Mouse (Mus musculus) left cerebral cortex, postnatal 4 days (tissue): Measurements from ENCODE around the gene Tlr7. TPM values are rescaled to one million over a fixed set of nuclear protein-coding genes. Genes with fewer than 3 reads are reported as not detected.
"Not testable (repeated sequence)": the region's sequence is repeated elsewhere in the genome, so short reads cannot be mapped to it uniquely, and the experiment has no call there.

Source experiments
- DNase-seq: peaks from one replicate; pipeline ENCODE4 v3.0.0-alpha.2; 2022
- intact Hi-C: fragments of 180-260 bp; cut with DNase I; formaldehyde crosslinking; loops from one replicate; pipeline ENCODE4 v1.15.1; 2025
- total RNA-seq, 2 experiments: library from RNA; stranded (reverse); gene quantifications; 2 replicates each; pipeline ENCODE4 v1.2.3; 2021

Tlr7 gene
- total RNA-seq, 2 experiments from 2014 or later = 1.0 to 1.6 TPM

DNA sequence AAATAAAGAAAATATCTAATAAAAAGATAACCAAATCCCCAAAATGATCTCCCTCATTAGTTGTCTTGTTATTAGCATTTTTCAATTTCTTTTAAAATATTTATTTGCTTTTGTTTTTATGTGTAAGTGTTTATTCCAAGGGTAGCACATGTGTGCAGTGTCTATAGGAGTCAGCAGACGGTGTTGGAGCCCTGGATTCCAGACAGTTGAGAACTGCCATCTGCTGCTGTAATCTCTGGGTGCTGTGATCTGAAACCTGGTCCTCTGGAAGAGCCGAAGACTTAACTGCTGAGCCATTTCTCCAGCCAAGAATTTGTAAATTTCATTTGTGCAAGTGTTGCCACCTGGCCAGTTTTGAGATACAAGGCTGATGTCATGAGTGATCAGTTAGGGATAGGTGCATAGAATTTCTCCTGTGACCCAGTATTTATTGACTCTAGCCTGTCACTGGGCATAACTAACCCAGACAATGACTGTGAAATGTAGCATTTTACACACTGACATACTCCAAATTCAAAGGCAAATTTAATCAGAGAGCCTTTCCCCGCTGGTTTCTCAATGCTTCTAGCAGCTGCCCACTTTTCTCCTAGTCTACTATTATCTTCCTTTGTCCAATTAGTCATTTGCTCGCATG lies 15.1 kb downstream of the Tlr7 start:
- no peak for DNase-seq
- intact Hi-C loops = no loop called here

- intact Hi-C loops, DNase-seq: not testable (repeated sequence)
Measured at GRCm38 (mm10) chrX:167302061-167302460, 28.3 kb downstream of the Tlr7 start.

DNA sequence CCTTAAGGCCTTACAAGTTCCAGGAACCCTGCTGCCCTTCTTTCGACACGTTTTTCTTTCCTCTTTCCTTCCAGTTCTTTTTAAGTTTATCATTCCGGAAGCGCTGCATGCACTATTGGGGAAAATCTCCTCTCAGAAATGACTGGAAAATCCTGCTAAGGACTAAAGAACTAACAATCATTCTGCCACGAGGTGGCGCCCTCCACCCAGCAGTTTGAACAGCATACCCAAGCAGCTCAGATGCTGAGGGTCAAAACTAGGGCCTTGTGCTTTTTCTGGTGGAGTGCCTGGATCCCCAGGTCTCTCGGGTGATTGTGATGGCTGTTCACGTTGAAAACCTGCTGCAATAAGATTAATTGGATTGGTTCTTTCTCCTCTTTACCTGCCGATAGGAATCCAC lies 53.4 kb downstream of the Tlr7 start:
- intact Hi-C loops = no loop called here

GRCm38 (mm10) chrX:167276551-167276950 lies 53.8 kb downstream of the Tlr7 start:
- intact Hi-C loops = no loop called here
- DNase-seq = no peak

More for the DNA sequence above, 53.4 kb downstream of the Tlr7 start:
- peak; percentile 67 for DNase-seq

- no peak for DNase-seq
- intact Hi-C loops = no loop called here
Measured at GRCm38 (mm10) chrX:167264086-167264485, 66.3 kb downstream of the Tlr7 start, which contains the start of gene Tlr8. Gene Tlr8, minus strand, starts transcription at chrX:167264329.

GRCm38 (mm10) chrX:167263530-167263929 lies 66.8 kb downstream of the Tlr7 start:
- intact Hi-C loops = no loop called here
- no peak for DNase-seq

Other genes starting within 250 kb of the Tlr7 start
- gene Tmsb4x, start 121.2 kb downstream of the Tlr7 start, total RNA-seq = 1,000 to 10,000 TPM; 1,755 to 1,817 TPM
- gene Tlr8, start 66.2 kb downstream of the Tlr7 start, total RNA-seq = under 1 TPM; 0.20 to 0.38 TPM
- 10 to 100 TPM; 20.5 to 22.9 TPM for gene Prps2, start 52.2 kb upstream of the Tlr7 start, total RNA-seq